Mouse (Mus musculus): Measurements from ENCODE around the gene Tle4.

The Tle4 gene

DNA sequence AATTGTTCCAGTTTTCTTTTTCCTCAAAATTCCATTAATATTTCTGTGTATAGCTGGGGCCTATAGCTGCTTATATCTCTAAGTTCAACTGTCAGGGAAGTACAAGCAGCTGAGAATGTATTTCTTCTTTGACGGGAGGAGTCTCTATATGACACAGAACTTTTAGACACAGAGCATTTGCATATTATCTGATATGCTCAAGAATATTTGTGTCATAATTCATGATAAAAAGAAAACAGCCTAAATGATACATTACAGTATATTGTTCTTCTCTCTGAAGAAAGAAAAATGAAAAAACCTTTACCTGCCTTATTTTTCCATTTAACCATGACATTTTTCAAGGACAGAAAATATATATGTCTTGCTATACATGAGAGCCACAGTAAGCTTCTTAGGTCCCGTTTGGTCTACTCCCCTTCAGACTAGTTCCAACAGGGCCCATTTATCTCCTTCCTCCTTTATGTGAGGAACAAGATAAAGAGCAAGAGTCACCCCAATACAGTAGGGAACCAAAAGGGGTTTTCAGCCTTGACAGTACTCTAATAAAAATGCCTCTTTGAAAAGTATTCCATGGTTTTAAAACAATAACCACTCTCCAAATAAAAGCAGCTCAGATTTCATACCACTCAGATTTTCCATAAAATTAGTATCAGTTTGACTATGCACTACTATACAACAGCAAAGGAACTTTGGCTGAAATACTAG lies 77.6 kb downstream of the Tle4 start:
- DNase-seq (ENCODE audit: low read depth) = peak; percentile 19

DNA sequence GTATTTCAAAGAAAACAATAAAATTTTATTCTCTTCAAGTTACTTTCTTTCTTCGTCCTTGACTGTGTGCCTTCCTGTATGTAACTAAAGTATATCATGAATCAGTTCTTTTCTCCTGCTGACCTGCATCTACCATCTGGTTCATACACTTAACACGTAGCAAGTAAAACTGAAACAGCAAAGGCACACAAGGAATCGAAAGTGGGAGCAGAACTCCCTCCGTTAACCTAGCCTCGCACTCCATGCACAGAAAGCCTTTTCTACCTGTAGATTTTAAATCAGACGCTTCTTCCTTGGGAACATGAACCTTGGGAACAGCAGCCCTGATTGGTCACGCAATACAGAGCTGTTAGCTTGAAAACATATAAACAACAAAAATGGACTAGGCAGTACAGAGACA lies 78.7 kb downstream of the Tle4 start:
- DNase-seq (ENCODE audit: low read depth) = no peak

GRCm38 (mm10) chr19:14518438-14519044 lies 79.3 kb downstream of the Tle4 start:
- no peak for DNase-seq (ENCODE audit: low read depth)

DNA sequence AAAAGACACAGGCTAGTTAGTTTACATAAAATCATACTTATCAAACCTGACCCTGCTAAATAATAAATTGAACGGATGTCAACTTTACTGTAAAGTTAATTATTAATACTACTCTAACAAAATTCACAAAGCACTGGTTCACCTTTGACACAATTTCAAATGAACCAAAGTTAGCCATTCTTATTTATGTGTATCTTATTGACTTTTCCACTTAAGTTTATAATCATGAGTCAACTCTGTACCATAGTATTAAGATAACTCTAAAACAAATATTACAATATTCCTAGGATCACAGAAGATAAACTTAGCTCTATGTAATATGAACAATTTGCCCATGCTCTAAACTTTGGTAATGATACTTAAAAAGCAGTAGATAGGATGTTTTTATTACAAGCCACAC lies 81.4 kb downstream of the Tle4 start:
- no peak for DNase-seq (ENCODE audit: low read depth)

DNA sequence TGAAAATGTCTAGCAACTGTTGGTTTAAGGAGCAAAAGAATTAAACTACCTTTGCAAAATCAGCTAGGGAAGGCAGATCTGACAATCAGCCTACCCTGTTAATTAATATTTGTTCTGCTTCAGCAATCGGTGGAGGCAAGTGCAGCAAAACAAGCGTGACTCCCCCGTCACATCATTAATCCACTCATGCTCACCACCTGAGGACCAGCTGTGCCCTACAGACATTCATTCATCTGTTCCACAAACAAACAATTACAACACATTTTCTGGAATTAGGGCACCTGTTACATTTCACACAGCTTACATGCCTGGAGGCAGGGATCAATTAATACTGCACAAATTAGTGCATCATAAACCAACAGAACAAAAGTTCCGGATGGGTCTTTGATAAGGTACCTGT lies 89.0 kb downstream of the Tle4 start:
- DNase-seq (ENCODE audit: low read depth) = no peak

- no peak for DNase-seq (ENCODE audit: low read depth)
These were observed 89.9 kb downstream of the Tle4 start for GRCm38 (mm10) chr19:14507911-14508310.

DNA sequence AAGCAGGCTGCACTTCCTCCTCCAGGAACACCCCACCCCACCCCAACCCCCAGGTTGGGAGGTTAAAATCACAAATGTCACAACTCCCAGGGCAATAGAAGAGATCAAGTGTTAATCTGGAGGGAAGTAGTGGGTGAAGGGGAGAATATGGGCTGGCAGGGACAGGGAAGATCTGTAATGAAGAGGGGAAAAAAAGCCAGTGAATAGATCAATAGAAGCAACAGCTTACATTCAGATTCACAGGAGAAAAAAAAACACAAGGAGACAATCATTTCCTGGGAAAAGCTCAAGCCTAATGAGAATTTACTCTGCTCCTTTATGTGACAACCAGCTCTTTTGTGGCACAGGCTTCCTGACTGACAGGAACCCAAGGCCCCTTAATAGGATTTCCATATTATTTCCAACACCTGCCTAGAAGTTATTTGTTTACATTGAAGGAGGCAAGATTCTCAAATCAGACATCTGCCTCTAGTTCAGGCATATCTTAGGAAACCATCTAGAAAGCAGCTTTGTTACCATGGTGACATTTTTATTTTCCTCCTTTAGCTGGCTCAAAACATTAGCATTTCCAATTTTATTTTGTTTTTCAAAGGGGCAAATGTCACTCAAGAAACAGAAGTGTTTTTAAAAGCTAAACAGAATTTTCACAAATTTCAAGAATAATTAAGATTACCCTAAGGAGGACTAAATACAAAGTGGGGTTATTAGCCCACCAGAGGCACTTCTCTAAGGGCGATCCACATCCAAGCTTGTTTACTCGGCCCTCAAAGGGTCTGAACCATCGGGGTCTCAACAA lies 90.8 kb downstream of the Tle4 start:
- DNase-seq (ENCODE audit: low read depth) = no peak

- no peak for DNase-seq (ENCODE audit: low read depth)
These were observed 91.8 kb downstream of the Tle4 start for GRCm38 (mm10) chr19:14505885-14506548.

DNA sequence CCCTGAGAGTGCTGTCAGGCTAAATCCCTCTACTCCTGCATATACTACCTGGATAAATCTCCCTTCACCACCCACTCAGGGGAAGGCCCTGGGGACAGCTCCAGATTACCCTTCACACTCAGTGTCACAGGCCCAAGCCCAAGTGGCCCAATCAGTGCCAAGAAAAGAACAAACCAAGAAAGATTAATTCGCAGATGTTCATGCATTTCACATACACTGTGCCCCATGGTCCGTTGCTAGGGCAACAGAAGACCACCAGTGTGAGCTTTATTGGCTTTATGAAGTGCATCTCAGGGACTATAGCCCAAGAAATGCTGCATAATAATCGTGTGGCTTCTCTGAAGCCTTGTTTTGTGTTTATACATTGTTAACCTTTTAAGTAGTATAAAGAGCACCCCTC lies 92.5 kb downstream of the Tle4 start:
- no peak for DNase-seq (ENCODE audit: low read depth)

DNA sequence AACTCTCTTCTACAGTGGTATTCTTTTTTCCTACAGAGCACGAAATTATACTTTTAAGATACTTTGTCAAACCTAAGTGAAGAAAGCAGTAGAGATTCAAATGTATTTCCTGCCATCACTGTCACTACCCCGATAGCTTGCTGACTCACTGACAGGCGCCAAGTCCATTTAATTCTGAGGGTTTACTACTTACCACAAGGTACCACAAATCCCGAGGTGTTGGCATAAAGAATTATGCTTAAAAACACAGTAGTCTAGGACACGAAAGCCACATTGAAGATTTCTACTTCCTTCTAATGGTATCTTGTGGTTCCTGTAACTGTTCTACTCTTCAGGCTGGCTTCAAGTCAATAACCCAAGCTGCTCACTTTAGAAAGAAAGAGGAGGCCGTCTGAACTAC lies 94.0 kb downstream of the Tle4 start:
- no peak for DNase-seq (ENCODE audit: low read depth)

GRCm38 (mm10) chr19:14502234-14502633 lies 95.6 kb downstream of the Tle4 start:
- no peak for DNase-seq (ENCODE audit: low read depth)

GRCm38 (mm10) chr19:14499835-14500425 lies 97.9 kb downstream of the Tle4 start:
- no peak for DNase-seq (ENCODE audit: low read depth)

GRCm38 (mm10) chr19:14493047-14493446 lies 104.8 kb downstream of the Tle4 start:
- no peak for DNase-seq (ENCODE audit: low read depth)

GRCm38 (mm10) chr19:14487180-14487579 lies 110.7 kb downstream of the Tle4 start:
- no peak for DNase-seq (ENCODE audit: low read depth)

DNA sequence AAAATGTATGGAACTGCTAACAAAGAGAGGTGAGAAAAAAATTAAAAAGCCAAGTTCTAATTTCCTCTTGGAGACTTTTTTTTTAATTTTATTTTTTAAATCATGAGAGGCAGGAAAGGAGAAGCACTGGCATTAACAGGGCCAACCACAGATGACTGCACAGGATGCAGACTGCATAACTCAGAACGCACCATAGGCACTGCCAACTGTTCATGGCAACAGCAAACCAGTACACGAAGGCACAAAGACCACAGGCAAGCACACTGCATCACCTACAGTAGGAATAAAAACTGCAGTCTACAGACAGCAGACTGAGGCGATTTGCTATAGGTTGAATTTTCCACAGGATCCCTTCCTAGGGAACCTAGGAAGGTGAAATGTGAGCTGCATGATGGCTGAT lies 112.7 kb downstream of the Tle4 start:
- DNase-seq (ENCODE audit: low read depth) = no peak

DNA sequence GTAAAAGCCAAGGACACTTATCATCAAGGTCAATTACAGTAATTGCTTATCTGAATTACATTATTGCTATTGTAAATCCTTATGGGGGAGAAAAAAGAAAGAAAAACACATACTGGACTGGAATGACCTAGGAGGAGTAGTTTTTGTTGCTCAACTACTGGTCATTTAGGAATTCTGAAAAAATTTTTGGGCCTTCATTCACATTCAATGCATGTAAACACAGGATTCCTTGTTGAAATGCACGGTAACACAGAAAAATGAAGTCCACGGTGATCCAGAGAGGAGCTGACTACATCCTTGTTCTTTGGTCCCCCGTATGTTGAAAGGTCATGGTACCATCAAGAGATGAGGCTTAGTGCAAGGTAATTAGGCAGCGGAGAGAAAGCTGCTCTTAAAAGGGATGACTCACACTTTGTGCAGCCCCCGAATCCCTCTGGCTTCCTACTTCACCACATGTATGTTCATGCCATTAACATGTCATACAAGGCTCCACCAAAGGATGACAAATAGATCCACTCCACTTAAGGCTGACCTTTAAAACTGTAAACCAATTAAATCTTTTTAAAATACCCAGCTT lies 115.2 kb downstream of the Tle4 start:
- DNase-seq (ENCODE audit: low read depth) = no peak

DNA sequence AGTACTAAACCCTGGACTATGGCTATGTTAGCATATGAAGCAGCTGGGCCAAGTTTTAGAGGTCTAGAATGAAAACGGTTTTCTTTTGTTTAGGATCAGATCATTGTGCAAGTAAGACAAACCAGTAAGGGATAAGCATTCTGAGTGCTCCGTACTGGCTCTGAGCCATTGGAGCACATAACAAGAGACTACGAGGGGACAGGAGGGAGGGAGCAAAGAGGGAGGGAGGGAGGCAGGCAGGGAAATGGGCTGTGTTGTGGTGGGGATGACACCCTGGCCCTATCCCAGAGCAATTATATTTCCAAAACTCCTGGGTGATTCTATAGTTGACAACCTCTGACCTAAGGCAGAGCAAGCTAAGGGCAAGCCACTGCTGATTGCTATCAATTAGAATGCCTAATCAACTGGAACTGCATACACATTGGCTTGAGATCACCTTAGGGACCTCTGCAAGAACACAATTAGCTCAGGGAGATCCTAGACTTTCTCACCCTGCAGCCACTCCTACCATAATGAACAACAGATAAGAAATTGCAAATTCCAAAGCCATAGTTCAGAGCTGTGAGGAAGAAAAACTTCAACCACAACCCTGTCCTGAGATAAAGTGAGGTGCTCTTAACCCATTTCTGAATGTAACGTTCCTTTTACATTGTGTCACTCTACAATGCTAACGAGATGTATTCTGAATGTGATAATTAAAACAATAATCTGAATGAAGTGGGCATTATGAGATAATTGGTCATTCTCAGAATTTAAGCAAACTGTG lies 115.9 kb downstream of the Tle4 start:
- no peak for DNase-seq (ENCODE audit: low read depth)

GRCm38 (mm10) chr19:14479711-14480110 lies 118.1 kb downstream of the Tle4 start:
- DNase-seq (ENCODE audit: low read depth) = no peak

GRCm38 (mm10) chr19:14469325-14469724 lies 128.5 kb downstream of the Tle4 start:
- no peak for DNase-seq (ENCODE audit: low read depth)

GRCm38 (mm10) chr19:14468733-14469132 lies 129.1 kb downstream of the Tle4 start:
- DNase-seq (ENCODE audit: low read depth) = no peak

DNA sequence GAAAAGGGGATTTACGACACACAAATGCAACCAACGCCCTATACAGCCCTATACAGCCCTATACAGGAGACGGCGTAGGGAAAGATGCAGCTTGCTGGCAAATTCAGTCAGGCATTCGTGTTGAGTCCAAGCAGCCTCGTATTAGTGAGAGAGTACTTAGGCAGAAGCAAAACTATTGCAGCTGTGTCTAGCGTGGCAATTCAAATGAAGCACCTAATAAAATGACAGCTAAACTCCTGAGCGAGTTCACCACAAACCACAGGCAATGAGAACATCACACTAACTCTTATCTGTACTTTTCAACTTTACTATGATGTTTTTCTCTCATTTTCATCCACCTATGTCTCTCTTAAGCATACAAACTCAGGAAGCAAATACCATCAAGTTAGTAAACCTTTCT lies 131.8 kb downstream of the Tle4 start:
- no peak for DNase-seq (ENCODE audit: low read depth)
